Mouse (Mus musculus) hindlimb bud, embryonic 11.5 days (tissue): ENCODE results near the gene Adgrl2.

Source experiments
- DNase-seq: peaks from one replicate; pipeline ENCODE4 v3.0.0-alpha.2; 2012; ENCODE audit warnings: low read depth, low spot score; ENCODE audit errors: extremely low spot score

Gene Adgrl2

GRCm38 (mm10) chr3:148886956-148887355 is 103.4 kb downstream of the Adgrl2 start:
- DNase-seq = no peak

- DNase-seq = no peak
These were observed 104.2 kb downstream of the Adgrl2 start for GRCm38 (mm10) chr3:148885980-148886668.

- no peak for DNase-seq
These were observed 105.2 kb downstream of the Adgrl2 start for GRCm38 (mm10) chr3:148885184-148885583.

GRCm38 (mm10) chr3:148881431-148881830 is 108.9 kb downstream of the Adgrl2 start:
- DNase-seq = no peak

- DNase-seq = no peak
These were observed 117.8 kb downstream of the Adgrl2 start for GRCm38 (mm10) chr3:148872563-148872962.

GRCm38 (mm10) chr3:148871792-148872464 is 118.4 kb downstream of the Adgrl2 start:
- no peak for DNase-seq

GRCm38 (mm10) chr3:148867618-148868017 is 122.7 kb downstream of the Adgrl2 start:
- no peak for DNase-seq

- DNase-seq = no peak
These were observed 123.7 kb downstream of the Adgrl2 start for GRCm38 (mm10) chr3:148866633-148867032.

GRCm38 (mm10) chr3:148866053-148866452 is 124.3 kb downstream of the Adgrl2 start:
- no peak for DNase-seq

- no peak for DNase-seq
These were observed 125.1 kb downstream of the Adgrl2 start for GRCm38 (mm10) chr3:148865234-148865633.

GRCm38 (mm10) chr3:148861860-148862259 is 128.5 kb downstream of the Adgrl2 start:
- no peak for DNase-seq

- DNase-seq = no peak
These were observed 135.9 kb downstream of the Adgrl2 start for GRCm38 (mm10) chr3:148854306-148854910.

- DNase-seq = no peak
These were observed 137.0 kb downstream of the Adgrl2 start for GRCm38 (mm10) chr3:148853372-148853771.

GRCm38 (mm10) chr3:148852556-148852955 is 137.8 kb downstream of the Adgrl2 start:
- no peak for DNase-seq

GRCm38 (mm10) chr3:148850821-148851220 is 139.5 kb downstream of the Adgrl2 start:
- DNase-seq = no peak

GRCm38 (mm10) chr3:148848366-148848765 is 142.0 kb downstream of the Adgrl2 start:
- no peak for DNase-seq

- DNase-seq = no peak
These were observed 146.2 kb downstream of the Adgrl2 start for GRCm38 (mm10) chr3:148844182-148844581.

- no peak for DNase-seq
These were observed 147.8 kb downstream of the Adgrl2 start for GRCm38 (mm10) chr3:148842533-148842932.

GRCm38 (mm10) chr3:148838835-148839296 is 151.5 kb downstream of the Adgrl2 start:
- no peak for DNase-seq

GRCm38 (mm10) chr3:148838095-148838834 is 152.1 kb downstream of the Adgrl2 start:
- DNase-seq = no peak

GRCm38 (mm10) chr3:148835136-148835535 is 155.2 kb downstream of the Adgrl2 start:
- no peak for DNase-seq
